Mouse (Mus musculus): ENCODE results near the gene Iqgap3.

Gene Iqgap3

DNA sequence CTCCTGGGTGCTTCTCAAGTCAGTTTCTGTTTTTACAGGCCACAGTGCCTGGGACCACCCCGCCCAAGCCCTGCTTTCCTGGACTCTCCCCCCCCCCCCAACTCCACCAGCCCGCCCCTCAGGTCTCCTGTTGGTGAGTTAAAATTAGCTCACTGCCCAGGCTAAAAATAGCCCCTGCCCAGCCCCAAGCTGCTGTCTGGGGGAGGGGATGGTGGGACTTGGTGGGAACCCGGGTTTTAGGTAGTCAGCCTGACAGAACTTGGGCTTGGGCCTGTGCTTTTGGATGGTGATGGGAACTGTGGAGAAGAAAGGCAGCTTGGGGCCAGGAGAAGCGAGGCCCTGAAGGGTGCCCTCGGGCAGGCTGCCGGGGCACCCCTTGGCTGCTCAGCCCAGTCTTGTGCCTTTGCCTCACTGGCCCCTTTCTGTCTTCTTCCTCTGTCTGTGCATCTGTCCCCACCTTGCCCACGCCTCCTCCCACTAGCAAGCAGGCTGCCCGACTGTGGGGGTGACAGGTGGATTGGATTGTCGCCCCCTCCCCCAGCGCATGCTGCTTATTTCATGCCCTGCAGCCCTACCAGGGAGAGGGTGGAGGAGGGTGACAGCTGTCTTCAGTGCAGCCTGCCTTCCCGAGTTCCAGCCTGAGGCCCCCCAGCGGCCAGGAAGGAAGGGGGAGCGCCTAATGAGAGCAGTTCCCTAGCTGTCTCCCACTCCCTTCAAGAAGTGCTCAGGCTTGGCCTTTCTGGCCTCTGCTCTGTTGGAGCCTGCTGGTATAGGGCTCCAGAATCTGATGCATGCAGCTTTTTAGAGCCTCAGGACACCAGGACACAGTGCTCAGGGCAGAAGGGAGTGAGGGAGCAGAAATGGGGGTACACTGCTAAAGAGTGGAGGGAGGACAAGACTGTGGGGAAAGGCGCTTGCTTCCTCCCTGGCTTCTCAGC is 68.6 kb downstream of the Iqgap3 start:
- DNase-seq (ENCODE audit: low spot score) = no peak

DNA sequence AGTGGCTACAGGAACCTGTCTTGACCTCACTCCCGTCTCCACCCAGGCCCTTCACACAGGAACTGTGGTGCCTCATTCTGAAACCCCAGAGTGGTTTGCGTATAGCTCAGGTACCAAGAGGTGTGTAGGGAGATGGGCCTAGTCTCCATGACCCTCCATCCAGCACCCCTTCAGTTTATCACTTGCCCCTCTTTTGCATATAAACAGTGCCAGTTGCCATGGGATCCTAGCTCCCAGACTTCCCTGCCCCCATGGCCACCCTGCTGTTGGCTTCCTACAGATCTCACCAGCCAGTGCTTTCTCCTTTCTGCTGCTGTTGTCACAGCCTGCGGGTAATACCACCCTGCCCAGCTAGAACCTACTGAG is 69.2 kb downstream of the Iqgap3 start:
- DNase-seq (ENCODE audit: low spot score) = no peak

DNA sequence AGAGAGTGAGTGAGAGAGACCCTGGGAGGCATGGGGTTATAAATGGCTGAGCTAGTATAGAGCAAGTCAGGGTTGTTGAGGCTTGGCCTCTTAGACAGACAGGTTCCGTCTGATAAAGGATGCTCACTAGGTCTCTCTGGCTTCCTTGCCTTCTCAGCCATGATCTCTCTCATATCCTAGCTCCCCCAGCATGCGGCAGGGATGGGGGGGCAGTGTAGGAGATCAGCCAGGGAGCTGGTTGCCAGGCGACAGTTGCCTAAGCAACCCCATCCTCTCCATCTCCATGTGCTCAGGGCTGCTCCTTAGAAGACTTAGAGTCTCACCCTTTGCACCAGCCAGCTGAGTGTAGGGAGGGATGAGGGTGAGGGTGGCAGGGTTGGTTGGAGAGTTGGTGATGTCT is 70.3 kb downstream of the Iqgap3 start:
- DNase-seq (ENCODE audit: low spot score) = no peak

DNA sequence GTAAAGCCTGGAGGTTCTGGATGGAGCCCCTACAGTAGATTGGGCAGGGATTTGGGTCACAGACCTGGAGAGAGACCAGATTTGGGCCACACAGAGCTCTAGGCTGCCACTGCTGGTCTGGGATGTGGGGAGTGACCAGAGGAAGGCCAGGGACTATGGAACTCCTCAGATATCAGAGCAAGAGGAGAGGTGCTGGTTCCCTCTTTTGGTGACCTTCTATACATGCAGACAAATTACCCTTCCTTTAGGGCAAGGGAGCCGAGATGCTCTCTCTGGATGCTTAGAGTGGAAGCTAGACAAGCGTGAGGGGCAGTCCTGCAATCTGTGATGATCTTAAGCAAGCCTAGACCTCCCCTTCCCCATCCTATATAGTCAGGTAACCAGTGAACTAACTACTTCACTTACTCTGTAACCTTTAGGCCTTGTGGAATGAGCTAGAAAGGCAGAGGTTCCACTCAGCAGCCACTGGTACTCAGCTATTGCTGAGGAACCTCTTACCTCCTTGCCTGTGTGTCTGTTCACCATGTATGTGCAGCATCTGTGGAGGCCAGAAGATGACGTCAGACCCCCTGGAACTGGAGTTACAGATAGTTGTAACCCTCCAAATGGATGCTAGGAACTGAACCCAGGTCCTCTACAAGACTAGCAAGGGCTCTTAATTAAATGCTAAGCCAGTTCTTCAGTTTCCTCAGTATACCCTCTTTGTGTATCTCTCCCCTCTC is 71.7 kb downstream of the Iqgap3 start:
- DNase-seq (ENCODE audit: low spot score) = no peak

DNA sequence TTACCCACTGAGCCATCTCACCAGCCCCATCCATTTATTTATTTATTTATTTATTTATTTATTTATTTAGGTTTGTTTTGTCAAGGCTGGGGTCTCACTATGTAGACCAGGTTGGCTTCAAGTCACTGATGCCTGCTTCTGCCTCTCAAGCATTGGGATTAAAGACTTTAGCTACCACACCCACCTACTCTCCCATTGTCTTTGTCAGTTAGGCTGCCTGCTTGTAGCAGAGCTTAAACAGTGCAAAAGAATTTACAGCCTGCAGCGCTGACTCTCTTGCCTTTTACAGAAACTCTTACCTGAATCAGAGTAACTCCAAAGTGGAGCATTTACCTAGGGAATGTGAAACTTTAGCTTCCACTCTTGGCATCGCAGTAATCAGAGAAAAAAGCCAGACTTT is 72.5 kb downstream of the Iqgap3 start:
- DNase-seq (ENCODE audit: low spot score) = no peak

DNA sequence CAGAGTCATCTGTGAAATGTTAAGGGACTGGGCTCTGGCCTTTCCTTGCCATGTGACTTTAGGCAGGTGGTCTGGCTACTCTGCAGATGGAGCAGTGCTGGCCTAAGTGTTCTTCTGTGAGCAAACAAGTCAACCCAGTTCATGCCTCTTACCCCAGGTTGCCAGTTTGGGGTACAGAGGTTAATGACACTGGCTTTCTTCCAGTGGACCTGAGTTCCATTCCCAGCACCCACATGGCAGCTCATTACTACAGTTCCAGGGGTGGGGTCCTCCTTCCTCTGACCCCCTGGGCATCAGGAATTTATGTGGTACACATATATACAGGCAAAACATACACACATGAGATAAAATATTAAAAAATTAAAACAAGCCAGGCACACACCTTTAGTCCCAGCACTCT is 75.0 kb downstream of the Iqgap3 start:
- DNase-seq (ENCODE audit: low spot score) = no peak

DNA sequence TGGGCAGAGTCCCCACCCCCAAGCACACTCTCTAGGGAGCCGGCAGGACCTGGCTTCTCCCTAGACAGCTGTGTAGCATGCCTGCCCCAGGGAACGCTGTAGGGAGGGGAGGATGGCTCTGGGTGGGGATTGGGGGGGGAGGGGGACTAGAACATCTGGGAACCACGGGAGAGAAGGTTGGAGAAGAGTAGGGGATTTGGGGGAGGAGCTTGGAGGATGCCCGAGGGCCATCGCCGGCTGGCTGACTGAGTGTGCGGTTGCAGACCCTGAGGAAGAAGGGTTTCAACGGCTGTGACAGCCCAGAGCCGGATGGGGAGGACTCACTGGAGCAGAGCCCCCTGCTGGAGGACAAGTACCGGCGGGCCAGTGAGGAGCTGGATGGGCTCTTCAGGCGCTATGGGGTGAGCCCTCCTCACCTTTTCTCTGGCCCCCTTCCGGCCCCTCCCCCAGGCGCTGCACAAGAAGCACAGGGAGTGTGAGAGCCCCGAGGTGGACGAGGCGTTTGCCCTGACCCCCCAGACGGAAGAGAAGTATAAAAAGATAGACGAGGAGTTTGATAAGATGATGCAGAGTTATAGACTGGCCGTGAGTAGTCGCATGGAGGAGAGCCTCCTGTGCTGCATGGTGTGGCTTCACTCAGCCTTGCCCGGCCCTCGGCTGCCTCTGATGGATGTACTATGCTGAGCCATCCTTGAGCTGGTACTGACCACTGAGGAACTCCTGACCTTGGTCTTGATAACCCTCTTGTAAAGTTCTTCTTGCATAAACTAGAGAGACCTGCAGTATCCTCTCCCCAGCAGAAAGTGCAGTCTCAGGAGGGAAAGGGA is 76.2 kb downstream of the Iqgap3 start:
- DNase-seq (ENCODE audit: low spot score) = no peak

DNA sequence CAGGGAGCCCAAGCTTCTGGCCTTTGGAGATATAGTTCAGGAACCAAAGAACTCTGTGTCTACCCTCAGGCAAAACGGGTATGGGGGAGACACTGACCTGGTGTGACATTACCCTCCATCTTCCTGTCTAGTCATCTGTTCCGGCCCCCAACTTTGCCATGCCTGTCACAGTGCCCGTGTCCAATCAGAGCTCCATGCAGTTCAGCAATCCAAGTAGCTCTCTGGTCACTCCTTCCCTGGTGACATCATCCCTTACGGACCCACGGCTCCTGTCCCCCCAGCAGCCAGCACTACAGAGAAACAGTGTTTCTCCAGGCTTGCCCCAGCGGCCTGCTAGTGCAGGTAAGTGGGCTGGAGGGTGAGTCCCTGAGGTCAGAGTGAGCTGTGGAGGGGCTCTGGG is 77.2 kb downstream of the Iqgap3 start:
- DNase-seq (ENCODE audit: low spot score) = no peak

DNA sequence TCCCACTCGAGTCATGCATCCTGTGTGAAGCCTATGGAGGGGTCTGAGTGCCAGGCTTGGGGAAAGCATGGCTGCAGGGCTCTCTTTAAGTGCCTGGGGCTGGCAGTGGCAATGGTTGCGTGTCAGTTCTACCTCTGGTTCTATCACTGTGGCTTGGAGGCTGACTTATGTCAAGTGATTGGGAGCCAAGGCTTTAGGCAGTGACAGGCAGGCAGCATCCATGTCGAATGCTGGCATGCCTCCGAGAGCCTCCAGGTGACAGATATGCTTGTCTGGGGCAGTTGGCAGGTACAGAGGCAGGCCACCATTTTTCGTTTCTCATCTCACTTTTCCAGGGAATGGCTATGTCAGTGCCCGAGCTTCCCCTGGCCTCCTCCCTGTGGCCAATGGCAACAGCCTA is 79.1 kb downstream of the Iqgap3 start:
- no peak for DNase-seq (ENCODE audit: low spot score)

DNA sequence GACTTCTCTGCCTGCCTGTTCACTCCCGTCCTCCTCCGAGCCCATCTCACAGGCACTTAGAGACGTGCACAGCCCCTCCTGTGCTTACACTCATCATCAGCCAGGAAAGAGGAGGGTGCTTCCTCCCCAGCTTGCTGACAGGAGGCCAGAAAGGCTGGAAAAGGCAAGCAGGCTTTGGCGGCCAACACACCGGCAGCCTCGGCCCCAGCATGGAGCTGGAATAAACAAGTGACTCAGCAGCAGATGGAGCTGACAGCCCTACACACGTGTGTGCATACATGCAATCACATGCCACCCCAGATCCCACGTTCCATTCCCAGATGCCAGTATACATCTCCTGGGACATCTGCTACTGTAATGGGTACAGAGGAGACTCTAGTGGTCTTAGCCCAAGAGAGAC is 80.5 kb downstream of the Iqgap3 start:
- no peak for DNase-seq (ENCODE audit: low spot score)

DNA sequence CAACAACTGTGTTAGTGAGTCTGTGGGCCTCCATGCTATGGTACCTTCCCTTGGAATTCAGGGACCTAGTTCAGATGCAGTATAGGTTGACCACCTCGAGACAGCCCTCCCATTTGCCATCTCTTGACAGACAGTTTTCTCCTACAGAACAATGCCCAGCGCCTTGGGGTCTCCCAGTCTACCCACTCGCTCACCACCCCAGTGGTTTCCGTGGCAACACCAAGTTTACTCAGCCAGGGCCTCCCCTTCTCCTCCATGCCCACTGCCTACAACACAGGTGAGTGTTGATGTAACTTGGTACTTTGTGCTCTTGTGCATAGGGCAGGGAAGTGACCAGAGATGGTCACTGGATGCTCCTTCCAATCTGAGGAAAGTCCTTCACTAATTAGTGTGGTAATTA is 81.0 kb downstream of the Iqgap3 start:
- no peak for DNase-seq (ENCODE audit: low spot score)

DNA sequence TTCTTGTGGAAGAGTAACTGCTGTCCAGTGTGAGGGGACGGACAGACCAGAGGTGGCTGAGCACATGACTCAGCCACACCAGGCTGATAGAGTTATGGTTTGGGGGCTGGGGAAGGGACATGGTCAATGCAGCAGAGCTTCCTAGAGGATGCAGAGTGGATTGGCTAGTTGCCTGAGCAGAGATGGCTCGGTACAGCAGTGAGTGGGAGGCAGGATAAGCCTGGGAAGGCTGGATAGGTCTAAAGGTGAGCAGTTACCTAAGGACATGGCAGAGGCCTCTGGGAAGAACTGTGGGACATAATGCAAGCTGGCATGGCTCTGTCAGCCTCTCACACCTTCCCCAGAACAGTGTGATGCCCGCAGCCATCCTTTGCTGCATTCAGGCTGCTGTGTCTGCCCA is 82.1 kb downstream of the Iqgap3 start:
- DNase-seq (ENCODE audit: low spot score) = no peak

DNA sequence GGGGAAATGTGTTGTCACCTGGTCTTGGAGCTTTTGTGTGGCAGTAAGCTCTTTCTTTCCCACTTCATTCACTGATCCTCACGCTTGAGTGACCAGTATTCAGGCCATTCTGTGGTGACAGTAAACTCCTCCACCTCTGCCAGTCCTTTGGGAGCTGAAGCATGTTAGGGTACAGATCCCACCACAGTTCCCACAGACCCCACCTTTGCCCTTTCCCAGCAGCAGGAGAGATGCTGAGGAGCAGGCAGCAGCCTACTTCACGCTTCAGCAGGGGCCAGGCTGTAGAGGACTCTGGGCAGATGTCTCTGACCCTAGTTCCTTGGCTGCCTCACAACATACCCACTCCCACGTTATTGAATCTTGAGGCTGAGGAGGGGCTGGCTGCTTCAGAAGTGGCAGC is 82.5 kb downstream of the Iqgap3 start:
- DNase-seq (ENCODE audit: low spot score) = no peak

DNA sequence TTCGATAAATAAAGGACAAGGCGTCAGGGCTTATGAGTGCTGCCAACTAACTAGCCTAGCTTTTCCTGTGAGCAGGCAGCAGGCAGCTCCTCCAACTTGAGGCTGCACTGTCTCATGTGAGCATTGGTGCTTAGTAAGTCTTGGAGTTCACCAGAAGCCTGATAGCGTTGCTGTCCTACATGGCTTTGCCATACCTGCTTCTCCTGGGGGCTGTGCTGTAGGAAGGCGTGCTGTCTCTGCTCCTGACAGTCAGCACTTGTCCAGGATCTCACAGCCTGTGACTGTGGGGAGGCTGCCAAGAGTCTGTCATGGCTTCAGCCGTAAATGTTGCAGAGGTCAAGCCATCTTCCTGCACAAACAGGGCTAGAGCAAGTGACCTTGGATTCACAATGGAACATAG is 84.3 kb downstream of the Iqgap3 start:
- DNase-seq (ENCODE audit: low spot score) = no peak

DNA sequence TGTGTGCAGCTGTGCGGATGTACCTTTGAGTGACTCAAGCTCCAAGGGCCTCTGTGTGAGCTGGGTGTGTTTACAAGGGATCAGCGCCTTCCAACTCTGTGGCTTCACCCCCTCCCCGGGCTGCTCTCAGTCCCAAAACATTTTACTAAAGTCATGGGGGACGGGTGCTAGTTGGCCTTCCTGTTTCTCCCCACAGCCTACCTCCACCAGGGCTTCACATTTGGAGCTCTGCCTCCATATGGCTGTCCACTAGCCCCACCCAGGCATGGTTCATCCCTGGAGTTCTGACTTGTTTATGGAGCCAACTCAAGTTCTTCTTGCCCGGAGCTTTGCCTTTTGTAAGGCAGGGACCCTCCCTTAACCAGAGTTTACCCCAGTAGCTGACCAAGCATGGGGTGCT is 88.6 kb downstream of the Iqgap3 start:
- no peak for DNase-seq (ENCODE audit: low spot score)
